Mouse (Mus musculus) bone marrow, adult 2 months (tissue): ENCODE data around the gene Slbp.

ENCODE experiments used
- CTCF ChIP-seq: fragments of 200-500 bp; IDR thresholded peaks from 2 replicates; pipeline ENCODE4 v1.5.1; 2011; ENCODE audit warnings: low read length, control low read depth; ENCODE audit not compliant: control insufficient read depth, insufficient read depth
- POLR2A ChIP-seq: fragments of 200-500 bp; IDR thresholded peaks from 2 replicates; pipeline ENCODE4 v1.6.1; 2011; ENCODE audit warnings: low read depth, mild to moderate bottlenecking, control low read depth, low read length, borderline replicate concordance; ENCODE audit not compliant: control insufficient read depth

DNA sequence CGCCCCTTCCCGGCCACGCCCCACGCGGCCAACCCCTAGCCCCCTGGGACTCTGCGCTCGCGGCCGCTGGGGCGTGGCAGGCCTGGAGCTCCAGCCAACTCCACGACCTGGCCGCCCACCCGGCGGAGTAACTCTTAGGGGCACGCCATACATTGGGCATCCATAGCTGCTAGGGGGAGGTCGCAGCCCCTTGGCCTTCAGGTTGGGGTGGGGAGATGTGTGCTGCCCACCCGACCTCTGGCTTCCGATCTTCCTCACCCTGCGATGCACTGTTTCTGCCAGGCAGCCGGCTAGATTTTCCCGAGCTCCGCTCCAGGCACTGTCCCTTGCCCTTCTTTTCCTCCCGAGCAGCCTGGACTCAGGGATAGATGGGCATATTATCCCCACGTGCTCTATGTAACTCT lies 43.3 kb upstream of the Slbp start:
- TF ChIP-seq POLR2A (no peak), CTCF (no peak)
